Mouse (Mus musculus): ENCODE measurements around the gene Gm10153. TPM values are rescaled to one million over a fixed set of nuclear protein-coding genes. Genes with fewer than 3 reads are reported as not detected.
A peak's percentile ranks its signal among the peaks of the same experiment; 100 is the strongest.
"Not testable (repeated sequence)": the region's sequence is repeated elsewhere in the genome, so short reads cannot be mapped to it uniquely, and the experiment has no call there.

Gm10153 gene
- polyA plus RNA-seq (2015; fragmentation: Nextera tagmentation; extraction: Ambion mirVana) = not detected in 2 replicates

DNA sequence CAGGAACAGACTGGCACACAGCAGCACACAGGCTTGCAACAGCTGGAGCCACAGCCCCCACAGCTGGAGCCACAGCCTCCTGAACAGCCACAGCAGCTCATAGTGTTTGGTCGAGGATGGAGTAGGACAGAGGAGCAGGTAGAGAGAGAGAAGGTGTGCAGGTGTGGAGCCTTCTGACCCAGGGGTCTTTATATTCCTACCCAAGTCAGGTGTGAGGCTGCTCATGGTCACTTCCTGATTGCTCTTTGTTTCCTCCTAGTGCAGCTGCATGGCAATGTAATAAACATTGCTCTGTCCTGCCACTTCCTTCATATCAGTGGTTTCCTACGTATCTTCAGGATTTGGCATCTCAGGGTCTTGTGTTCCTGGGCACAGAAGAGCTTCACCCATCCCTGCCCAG is at the start of gene Gm10153:
TSS of gene Gm10153 (minus strand) at position 101 of the 400 bp plus-strand sequence.
- Histone ChIP-seq H3K27ac (ENCODE audit: low read length) (no peak within 1 kb of the TSS), H3K4me3 (ENCODE audit: low read length) (no peak within 1 kb of the TSS)
- WGBS = 38% methylated on average over 2 of the region's 2 CpGs

DNA sequence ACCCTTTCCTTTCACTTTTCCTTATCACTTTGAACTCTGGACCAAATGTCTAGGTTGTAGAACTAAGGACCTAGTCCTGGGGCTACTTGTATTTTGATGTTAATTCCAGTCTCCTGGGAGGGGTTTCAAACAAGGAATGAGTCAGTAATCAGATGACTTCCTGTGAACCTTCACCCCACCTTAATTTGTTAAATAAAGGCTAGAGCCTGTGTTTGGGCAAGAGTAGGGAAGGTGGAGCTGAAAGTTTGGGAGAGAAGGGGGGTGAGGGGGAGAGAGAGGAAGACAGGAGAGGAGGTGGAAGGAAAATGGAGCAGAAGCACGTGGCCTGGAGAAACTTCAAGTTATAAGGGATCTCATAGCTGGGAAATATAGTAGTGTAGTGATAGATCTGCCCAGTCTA is 41.4 kb upstream of the Gm10153 start:
- no peak overlapping the region for H3K4me2 ChIP-seq (ENCODE audit: low read depth, low read length)
- ATAC-seq (ENCODE audit: low read depth) = no peak
- whole genome bisulfite sequencing = 21% methylated on average over 1 of the region's 1 CpGs
- no peaks in the 10 kb centered on the region for H3K27me3 ChIP-seq (ENCODE audit: control insufficient read depth, insufficient read depth, low read depth, low read length)
- no peak overlapping the region for H3K4me3 ChIP-seq (ENCODE audit: low read length)
- no peaks in the 10 kb centered on the region for H3K4me1 ChIP-seq (replicated peaks; ENCODE audit: control insufficient read depth, insufficient read depth, low read length)
- no peak overlapping the region for H3K9ac ChIP-seq (ENCODE audit: low read length)
- no peak overlapping the region for H3K27ac ChIP-seq (ENCODE audit: low read length)
- H3K9me3 ChIP-seq (ENCODE audit: control insufficient read depth, low read length) = peaks cover 3% of the 10 kb centered on the region; the same call in 1 of the 2 replicates
- H3K36me3 ChIP-seq (ENCODE audit: control insufficient read depth, insufficient read depth, low read length) = no peaks in the 10 kb centered on the region

More for the DNA sequence above, at the start of gene Gm10153:
- Histone ChIP-seq H3K27me3 (ENCODE audit: control insufficient read depth, insufficient read depth, low read depth, low read length) (no peaks in the 10 kb centered on the region), H3K4me2 (ENCODE audit: low read depth, low read length) (no peak within 1 kb of the TSS), H3K36me3 (ENCODE audit: control insufficient read depth, insufficient read depth, low read length) (no peaks in the 10 kb centered on the region), H3K4me1 (replicated peaks; ENCODE audit: control insufficient read depth, insufficient read depth, low read length) (no peaks in the 10 kb centered on the region), H3K9me3 (ENCODE audit: control insufficient read depth, low read length) (no peaks in the 10 kb centered on the region), H3K9ac (ENCODE audit: low read length) (no peak within 1 kb of the TSS)
- no peak for ATAC-seq (ENCODE audit: low read depth)

DNA sequence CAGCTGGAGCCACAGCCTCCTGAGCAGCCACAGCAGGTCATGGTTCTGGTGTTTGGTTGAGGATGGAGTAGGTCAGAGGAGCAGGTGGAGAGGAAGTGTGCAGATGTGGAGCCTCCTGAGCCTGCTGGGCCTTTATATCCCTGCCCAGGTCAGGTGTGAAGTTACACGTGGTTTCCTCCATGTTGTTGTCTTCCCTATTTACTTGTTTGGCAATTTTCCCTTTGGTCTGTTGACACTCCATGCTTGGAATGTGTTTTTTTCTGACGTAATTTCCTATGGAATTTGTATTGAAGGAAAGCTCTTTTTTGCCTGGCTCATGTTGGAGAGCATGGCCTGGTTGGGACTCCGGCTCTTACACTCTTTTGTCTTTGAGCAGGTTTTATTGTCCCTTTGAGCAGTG is 39.7 kb upstream of the Gm10153 start, which contains the start of gene Krtap5-5:
TSS of gene Krtap5-5 (minus strand) at position 101 of the 400 bp plus-strand sequence.
- not testable (repeated sequence) for ATAC-seq (ENCODE audit: low read depth); H3K4me1 ChIP-seq (replicated peaks; ENCODE audit: control insufficient read depth, insufficient read depth, low read length); H3K9me3 ChIP-seq (ENCODE audit: control insufficient read depth, low read length); H3K27me3 ChIP-seq (ENCODE audit: control insufficient read depth, insufficient read depth, low read depth, low read length); H3K9ac ChIP-seq (ENCODE audit: low read length); H3K4me2 ChIP-seq (ENCODE audit: low read depth, low read length); H3K36me3 ChIP-seq (ENCODE audit: control insufficient read depth, insufficient read depth, low read length); H3K4me3 ChIP-seq (ENCODE audit: low read length); H3K27ac ChIP-seq (ENCODE audit: low read length)
- WGBS = 36% methylated on average over 3 of the region's 3 CpGs

DNA sequence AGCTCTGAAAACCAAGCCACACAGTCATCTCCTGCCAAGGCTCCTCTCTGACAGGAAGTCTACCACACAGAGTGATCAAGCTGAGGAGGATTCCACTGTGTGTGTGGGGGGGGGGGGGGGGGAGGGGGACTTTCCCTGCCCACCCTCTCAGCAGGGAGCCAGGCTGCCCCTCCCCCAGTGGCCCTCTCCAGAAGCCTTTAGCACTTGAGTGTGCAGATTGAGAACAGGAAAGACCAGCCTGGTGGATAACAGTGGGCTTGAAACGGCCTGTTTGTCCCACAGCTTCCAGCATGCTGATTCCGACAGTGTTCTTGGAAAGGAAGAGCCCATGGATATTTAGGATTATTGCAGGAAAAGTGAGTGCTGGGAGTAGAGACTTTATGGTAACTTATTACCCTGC is 34.3 kb upstream of the Gm10153 start:
- WGBS = 21% methylated on average over 2 of the region's 2 CpGs
- 0 out of 2 replicates have a peak overlapping the region, but pooled peaks have one; percentile 3 for H3K4me2 ChIP-seq (ENCODE audit: low read depth, low read length)
- H3K27ac ChIP-seq (ENCODE audit: low read length) = no peak overlapping the region
- H3K9ac ChIP-seq (ENCODE audit: low read length) = no peak overlapping the region
- no peaks in the 10 kb centered on the region for H3K27me3 ChIP-seq (ENCODE audit: control insufficient read depth, insufficient read depth, low read depth, low read length)
- no peaks in the 10 kb centered on the region for H3K36me3 ChIP-seq (ENCODE audit: control insufficient read depth, insufficient read depth, low read length)
- no peak overlapping the region for H3K4me3 ChIP-seq (ENCODE audit: low read length)
- peak; percentile 67 for ATAC-seq (ENCODE audit: low read depth)
- H3K9me3 ChIP-seq (ENCODE audit: control insufficient read depth, low read length) = no peaks in the 10 kb centered on the region
- H3K4me1 ChIP-seq (replicated peaks; ENCODE audit: control insufficient read depth, insufficient read depth, low read length) = peaks cover 2% of the 10 kb centered on the region; the same call in 1 of the 2 replicates

DNA sequence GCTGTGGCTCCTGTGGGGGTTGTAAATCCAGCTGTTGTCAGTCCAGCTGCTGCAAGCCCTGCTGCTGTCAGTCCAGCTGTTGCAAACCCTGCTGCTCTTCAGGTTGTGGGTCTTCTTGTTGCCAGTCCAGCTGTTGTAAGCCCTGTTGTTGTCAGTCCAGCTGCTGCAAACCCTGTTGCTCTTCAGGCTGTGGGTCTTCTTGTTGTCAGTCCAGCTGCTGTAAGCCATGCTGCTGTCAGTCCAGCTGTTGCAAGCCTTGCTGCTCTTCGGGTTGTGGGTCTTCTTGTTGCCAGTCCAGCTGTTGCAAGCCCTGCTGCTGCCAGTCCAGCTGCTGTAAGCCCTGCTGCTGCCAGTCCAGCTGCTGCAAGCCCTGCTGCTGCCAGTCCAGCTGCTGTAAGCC is 21.9 kb upstream of the Gm10153 start:
- 35% methylated on average over 1 of the region's 1 CpGs for WGBS
- H3K4me3 ChIP-seq (ENCODE audit: low read length); H3K4me2 ChIP-seq (ENCODE audit: low read depth, low read length); H3K4me1 ChIP-seq (replicated peaks; ENCODE audit: control insufficient read depth, insufficient read depth, low read length); ATAC-seq (ENCODE audit: low read depth); H3K27ac ChIP-seq (ENCODE audit: low read length); H3K9ac ChIP-seq (ENCODE audit: low read length); H3K27me3 ChIP-seq (ENCODE audit: control insufficient read depth, insufficient read depth, low read depth, low read length); H3K9me3 ChIP-seq (ENCODE audit: control insufficient read depth, low read length); H3K36me3 ChIP-seq (ENCODE audit: control insufficient read depth, insufficient read depth, low read length): not testable (repeated sequence)

DNA sequence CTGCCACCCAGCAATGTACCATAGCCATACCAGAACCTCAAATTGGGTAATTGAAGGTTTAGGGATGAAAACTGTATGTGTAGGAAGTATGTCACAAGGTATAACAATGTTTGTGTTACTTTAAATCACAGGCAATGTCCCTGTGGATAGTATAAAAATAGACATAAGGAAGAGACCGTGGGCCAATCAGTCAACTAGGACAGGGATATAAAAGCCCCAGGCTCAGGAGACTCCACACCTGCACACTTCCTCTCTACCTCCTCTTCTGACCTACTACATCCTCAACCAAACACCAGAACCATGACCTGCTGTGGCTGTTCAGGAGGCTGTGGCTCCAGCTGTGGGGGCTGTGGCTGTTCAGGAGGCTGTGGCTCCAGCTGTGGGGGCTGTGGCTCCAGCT is 21.4 kb upstream of the Gm10153 start, which contains the start of gene Gm7579:
TSS of gene Gm7579 (plus strand) at position 301 of the 400 bp plus-strand sequence.
- no peaks in the 10 kb centered on the region for H3K9me3 ChIP-seq (ENCODE audit: control insufficient read depth, low read length)
- no peak within 1 kb of the TSS for H3K9ac ChIP-seq (ENCODE audit: low read length)
- H3K4me1 ChIP-seq (replicated peaks; ENCODE audit: control insufficient read depth, insufficient read depth, low read length) = no peaks in the 10 kb centered on the region
- no peak within 1 kb of the TSS for H3K4me3 ChIP-seq (ENCODE audit: low read length)
- H3K36me3 ChIP-seq (ENCODE audit: control insufficient read depth, insufficient read depth, low read length) = no peaks in the 10 kb centered on the region
- WGBS = 57% methylated on average over 1 of the region's 1 CpGs
- no peak for ATAC-seq (ENCODE audit: low read depth)
- no peak within 1 kb of the TSS for H3K4me2 ChIP-seq (ENCODE audit: low read depth, low read length)
- H3K27ac ChIP-seq (ENCODE audit: low read length) = no peak within 1 kb of the TSS
- H3K27me3 ChIP-seq (ENCODE audit: control insufficient read depth, insufficient read depth, low read depth, low read length) = no peaks in the 10 kb centered on the region

DNA sequence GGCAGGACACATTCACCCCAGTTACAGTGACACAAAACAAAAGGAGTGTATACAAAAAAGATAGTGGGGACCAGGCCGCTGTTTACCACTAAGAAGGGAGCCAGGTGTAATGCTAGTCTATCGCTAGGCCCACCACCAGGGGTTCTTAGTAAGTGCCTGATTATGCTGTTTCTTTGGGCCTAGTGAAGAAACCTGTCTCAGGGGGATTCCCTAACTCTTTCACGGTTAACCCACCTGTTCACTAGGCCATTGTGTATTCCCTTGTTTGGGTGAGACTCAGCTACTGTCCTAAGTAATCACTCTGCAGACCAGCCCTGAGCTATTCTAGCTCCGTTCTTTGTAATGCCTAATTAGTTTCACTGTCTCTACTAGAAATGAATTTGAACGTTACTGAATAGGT is 16.7 kb upstream of the Gm10153 start:
- not testable (repeated sequence) for H3K9me3 ChIP-seq (ENCODE audit: control insufficient read depth, low read length); H3K9ac ChIP-seq (ENCODE audit: low read length); H3K36me3 ChIP-seq (ENCODE audit: control insufficient read depth, insufficient read depth, low read length); ATAC-seq (ENCODE audit: low read depth); H3K27ac ChIP-seq (ENCODE audit: low read length); H3K27me3 ChIP-seq (ENCODE audit: control insufficient read depth, insufficient read depth, low read depth, low read length); H3K4me1 ChIP-seq (replicated peaks; ENCODE audit: control insufficient read depth, insufficient read depth, low read length); H3K4me2 ChIP-seq (ENCODE audit: low read depth, low read length); H3K4me3 ChIP-seq (ENCODE audit: low read length)
- WGBS = 81% methylated on average over 5 of the region's 5 CpGs

DNA sequence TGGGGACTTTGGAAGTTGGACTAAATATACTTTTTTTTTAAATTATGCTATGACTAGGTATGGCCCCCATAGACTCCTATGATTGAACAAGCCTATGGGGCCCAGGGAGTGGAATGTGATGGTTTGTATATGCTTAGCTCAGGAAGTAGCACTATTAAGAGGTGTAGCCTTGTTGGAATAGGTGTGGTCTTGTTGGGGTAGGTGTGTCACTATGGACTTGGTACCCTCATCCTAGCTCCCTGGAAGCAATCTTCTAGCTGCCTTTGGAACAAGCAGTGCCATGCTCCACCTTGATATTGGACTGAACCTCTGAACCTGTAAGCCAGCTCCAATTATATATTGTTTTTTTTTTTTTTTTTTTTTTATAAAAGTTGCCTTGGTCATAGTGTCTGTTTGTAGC is 15.3 kb upstream of the Gm10153 start:
- no peak for ATAC-seq (ENCODE audit: low read depth)

DNA sequence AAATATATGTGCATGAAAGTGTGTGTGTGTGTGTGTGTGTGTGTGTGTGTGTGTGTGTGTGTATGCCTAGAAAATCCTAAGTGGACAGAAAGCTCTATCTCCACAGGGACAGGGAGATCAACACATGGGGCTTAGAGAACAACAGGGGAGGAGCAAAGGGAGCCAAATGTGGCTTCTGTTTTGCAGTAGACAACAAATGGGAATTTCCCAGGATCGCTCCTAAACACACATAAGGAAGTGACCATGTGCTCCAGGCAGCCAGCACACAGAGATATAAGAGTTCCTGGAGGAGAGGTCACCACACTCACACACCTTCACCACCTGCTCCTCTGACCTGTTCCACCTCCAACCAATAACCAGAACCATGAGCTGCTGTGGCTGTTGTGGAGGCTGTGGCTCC is 10.9 kb upstream of the Gm10153 start, which contains the start of gene Krtap5-3:
TSS of gene Krtap5-3 (plus strand) at position 301 of the 400 bp plus-strand sequence.
- no peaks in the 10 kb centered on the region for H3K9me3 ChIP-seq (ENCODE audit: control insufficient read depth, low read length)
- no peak for ATAC-seq (ENCODE audit: low read depth)
- WGBS = 35% methylated on average over 1 of the region's 1 CpGs
- H3K9ac ChIP-seq (ENCODE audit: low read length) = no peak within 1 kb of the TSS
- H3K27me3 ChIP-seq (ENCODE audit: control insufficient read depth, insufficient read depth, low read depth, low read length) = no peaks in the 10 kb centered on the region
- no peak within 1 kb of the TSS for H3K27ac ChIP-seq (ENCODE audit: low read length)
- H3K4me2 ChIP-seq (ENCODE audit: low read depth, low read length) = no peak within 1 kb of the TSS
- no peaks in the 10 kb centered on the region for H3K36me3 ChIP-seq (ENCODE audit: control insufficient read depth, insufficient read depth, low read length)
- H3K4me1 ChIP-seq (replicated peaks; ENCODE audit: control insufficient read depth, insufficient read depth, low read length) = no peaks in the 10 kb centered on the region
- H3K4me3 ChIP-seq (ENCODE audit: low read length) = no peak within 1 kb of the TSS

More for the DNA sequence above, 15.3 kb upstream of the Gm10153 start:
- Histone ChIP-seq H3K36me3 (ENCODE audit: control insufficient read depth, insufficient read depth, low read length) (no peaks in the 10 kb centered on the region), H3K4me3 (ENCODE audit: low read length) (no peak overlapping the region), H3K4me2 (ENCODE audit: low read depth, low read length) (no peak overlapping the region), H3K27ac (ENCODE audit: low read length) (no peak overlapping the region), H3K9ac (ENCODE audit: low read length) (no peak overlapping the region), H3K4me1 (replicated peaks; ENCODE audit: control insufficient read depth, insufficient read depth, low read length) (no peaks in the 10 kb centered on the region), H3K9me3 (ENCODE audit: control insufficient read depth, low read length) (no peaks in the 10 kb centered on the region), H3K27me3 (ENCODE audit: control insufficient read depth, insufficient read depth, low read depth, low read length) (no peaks in the 10 kb centered on the region)

DNA sequence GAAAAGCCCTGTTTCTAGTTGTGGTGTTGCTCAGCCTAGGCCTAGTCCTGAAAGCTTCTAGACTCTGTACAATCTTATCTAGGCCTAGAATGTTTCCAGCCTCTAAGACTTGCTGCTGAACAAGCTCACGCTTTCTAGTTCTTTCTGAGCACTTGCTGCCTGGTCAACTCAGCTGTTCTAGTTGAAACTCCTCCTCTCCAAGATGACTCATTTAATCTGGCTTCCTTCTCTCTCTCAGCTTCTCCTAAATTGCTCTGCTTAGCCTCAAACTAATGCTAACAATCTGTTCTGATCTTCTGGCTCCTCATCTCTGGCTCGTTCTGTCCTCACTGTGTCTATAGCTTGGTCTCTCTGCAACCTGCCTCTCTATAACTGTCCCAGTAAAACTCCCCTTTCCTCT is 8.6 kb upstream of the Gm10153 start:
- Histone ChIP-seq H3K4me1 (replicated peaks; ENCODE audit: control insufficient read depth, insufficient read depth, low read length) (no peaks in the 10 kb centered on the region), H3K27me3 (ENCODE audit: control insufficient read depth, insufficient read depth, low read depth, low read length) (no peaks in the 10 kb centered on the region), H3K36me3 (ENCODE audit: control insufficient read depth, insufficient read depth, low read length) (no peaks in the 10 kb centered on the region), H3K4me2 (ENCODE audit: low read depth, low read length) (no peak overlapping the region), H3K27ac (ENCODE audit: low read length) (no peak overlapping the region), H3K9me3 (ENCODE audit: control insufficient read depth, low read length) (no peaks in the 10 kb centered on the region), H3K9ac (ENCODE audit: low read length) (no peak overlapping the region), H3K4me3 (ENCODE audit: low read length) (no peak overlapping the region)
- 81% methylated on average over 2 of the region's 2 CpGs for WGBS
- ATAC-seq (ENCODE audit: low read depth) = no peak

All from lung, embryonic 16.5 days (tissue).